Mouse (Mus musculus): ENCODE measurements around the gene Serpina1b. TPM values are rescaled to one million over a fixed set of nuclear protein-coding genes. Genes with fewer than 3 reads are reported as not detected.
"Not testable (repeated sequence)": the region's sequence is repeated elsewhere in the genome, so short reads cannot be mapped to it uniquely, and the experiment has no call there.

The Serpina1b gene
- total and polyA plus RNA-seq, 3 experiments: 0.16 TPM; not detected in 2

GRCm38 (mm10) chr12:103763083-103763482 is 67.1 kb downstream of the Serpina1b start:
- not testable (repeated sequence) for H3K36me3 ChIP-seq (replicated peaks); H3K27me3 ChIP-seq (ENCODE audit: insufficient read depth, low read length)

GRCm38 (mm10) chr12:103760316-103760715 is 69.9 kb downstream of the Serpina1b start:
- H3K4me1 ChIP-seq (ENCODE audit: insufficient read depth, low read depth, low read length); ATAC-seq (ENCODE audit: extremely low read depth, insufficient number of reproducible peaks, low FRiP score, poor library complexity, severe bottlenecking); H3K27me3 ChIP-seq (ENCODE audit: insufficient read depth, low read length); H3K36me3 ChIP-seq (replicated peaks); DNase-seq (ENCODE audit: low spot score); H3K4me3 ChIP-seq (ENCODE audit: low read depth, low read length): not testable (repeated sequence)
- H3K9me3 ChIP-seq (replicated peaks): peaks cover 22% of the 10 kb centered on the region

More at GRCm38 (mm10) chr12:103763083-103763482, 67.1 kb downstream of the Serpina1b start:
- H3K4me3 ChIP-seq (ENCODE audit: low read depth, low read length); ATAC-seq (ENCODE audit: extremely low read depth, insufficient number of reproducible peaks, low FRiP score, poor library complexity, severe bottlenecking); DNase-seq (ENCODE audit: low spot score); H3K4me1 ChIP-seq (ENCODE audit: insufficient read depth, low read depth, low read length): not testable (repeated sequence)
- peaks cover 24% of the 10 kb centered on the region for H3K9me3 ChIP-seq (replicated peaks)

DNA sequence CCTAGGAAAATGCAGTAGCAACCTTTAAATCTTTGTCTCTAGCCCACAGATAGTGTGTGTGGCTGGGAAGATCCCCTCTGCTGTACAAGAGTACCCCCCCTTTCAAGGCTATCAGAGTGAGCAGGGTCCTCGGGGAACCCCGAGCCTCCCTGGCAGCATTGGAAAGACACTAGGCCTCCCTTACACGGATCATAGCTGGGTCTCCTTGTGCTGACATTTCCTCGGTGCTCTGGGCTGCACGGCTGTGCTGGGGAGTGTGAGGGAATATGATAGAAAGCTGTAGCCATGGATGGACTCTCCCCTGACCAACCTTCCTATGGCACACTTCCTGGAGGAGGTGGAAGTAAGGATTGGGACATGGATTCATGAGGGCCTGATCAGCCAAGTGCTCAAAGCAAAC is 84.2 kb downstream of the Serpina1b start:
- not testable (repeated sequence) for H3K9me3 ChIP-seq (replicated peaks); DNase-seq (ENCODE audit: low spot score); H3K4me1 ChIP-seq (ENCODE audit: insufficient read depth, low read depth, low read length); ATAC-seq (ENCODE audit: extremely low read depth, insufficient number of reproducible peaks, low FRiP score, poor library complexity, severe bottlenecking); H3K36me3 ChIP-seq (replicated peaks); H3K4me3 ChIP-seq (ENCODE audit: low read depth, low read length); H3K27me3 ChIP-seq (ENCODE audit: insufficient read depth, low read length)

- not testable (repeated sequence) for DNase-seq (ENCODE audit: low spot score); H3K27me3 ChIP-seq (ENCODE audit: insufficient read depth, low read length); H3K4me1 ChIP-seq (ENCODE audit: insufficient read depth, low read depth, low read length); H3K4me3 ChIP-seq (ENCODE audit: low read depth, low read length); ATAC-seq (ENCODE audit: extremely low read depth, insufficient number of reproducible peaks, low FRiP score, poor library complexity, severe bottlenecking); H3K36me3 ChIP-seq (replicated peaks)
- peaks cover 12% of the 10 kb centered on the region for H3K9me3 ChIP-seq (replicated peaks)
Measured at GRCm38 (mm10) chr12:103737791-103738580, 92.2 kb downstream of the Serpina1b start.

DNA sequence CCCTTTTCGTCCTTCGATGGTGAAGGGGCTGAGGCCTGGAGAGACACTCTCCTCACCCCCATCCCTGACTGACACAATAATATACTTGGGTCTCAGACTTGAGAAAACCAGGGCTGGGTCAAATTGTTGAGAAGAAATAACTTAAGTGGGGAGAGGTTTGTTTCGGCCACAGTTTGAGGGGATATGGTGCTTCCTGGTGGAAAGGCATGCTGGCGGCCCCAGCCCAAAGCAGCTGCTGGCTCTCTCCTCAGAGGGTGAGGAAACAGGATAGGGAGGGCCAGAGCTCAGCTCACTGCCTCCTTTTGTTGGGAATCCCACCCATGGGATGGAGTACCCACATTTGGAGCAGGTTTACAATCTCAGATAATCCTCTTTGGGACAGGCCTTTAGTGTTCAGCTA is 94.6 kb downstream of the Serpina1b start:
- not testable (repeated sequence) for DNase-seq (ENCODE audit: low spot score); H3K4me3 ChIP-seq (ENCODE audit: low read depth, low read length); H3K36me3 ChIP-seq (replicated peaks); H3K27me3 ChIP-seq (ENCODE audit: insufficient read depth, low read length); H3K4me1 ChIP-seq (ENCODE audit: insufficient read depth, low read depth, low read length); ATAC-seq (ENCODE audit: extremely low read depth, insufficient number of reproducible peaks, low FRiP score, poor library complexity, severe bottlenecking)
- peaks cover 12% of the 10 kb centered on the region for H3K9me3 ChIP-seq (replicated peaks)

DNA sequence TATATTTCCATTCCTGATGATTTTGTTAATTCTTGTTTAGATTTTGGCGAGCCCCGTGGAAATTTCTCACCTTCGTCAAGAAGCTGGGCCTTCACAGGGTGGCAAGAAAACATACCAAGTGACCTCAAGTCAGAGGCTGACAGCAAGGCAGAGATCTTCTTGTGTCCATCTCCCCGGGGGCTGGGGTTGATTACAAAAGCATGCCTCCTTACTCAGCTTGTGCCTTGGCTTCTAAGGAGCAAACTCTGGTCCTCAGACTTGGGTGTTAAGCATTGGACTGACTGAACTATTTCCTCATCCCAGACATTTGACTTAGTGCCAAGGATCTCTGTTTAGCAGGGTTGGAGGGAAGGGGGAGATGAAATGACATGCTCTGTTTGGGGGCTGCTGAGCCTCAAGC is 95.1 kb downstream of the Serpina1b start:
- not testable (repeated sequence) for ATAC-seq (ENCODE audit: extremely low read depth, insufficient number of reproducible peaks, low FRiP score, poor library complexity, severe bottlenecking); DNase-seq (ENCODE audit: low spot score); H3K4me1 ChIP-seq (ENCODE audit: insufficient read depth, low read depth, low read length); H3K27me3 ChIP-seq (ENCODE audit: insufficient read depth, low read length); H3K4me3 ChIP-seq (ENCODE audit: low read depth, low read length); H3K36me3 ChIP-seq (replicated peaks)
- H3K9me3 ChIP-seq (replicated peaks): peaks cover 16% of the 10 kb centered on the region

- ATAC-seq (ENCODE audit: extremely low read depth, insufficient number of reproducible peaks, low FRiP score, poor library complexity, severe bottlenecking): no peak
- no peak for TF ChIP-seq CTCF (IDR thresholded peaks at IDR 0.05; ENCODE audit: low read depth, low read length)
- no peaks in the 10 kb centered on the region for H3K27me3 ChIP-seq (ENCODE audit: insufficient read depth, low read length)
Measured at GRCm38 (mm10) chr12:103711537-103711936, 118.6 kb downstream of the Serpina1b start.

DNA sequence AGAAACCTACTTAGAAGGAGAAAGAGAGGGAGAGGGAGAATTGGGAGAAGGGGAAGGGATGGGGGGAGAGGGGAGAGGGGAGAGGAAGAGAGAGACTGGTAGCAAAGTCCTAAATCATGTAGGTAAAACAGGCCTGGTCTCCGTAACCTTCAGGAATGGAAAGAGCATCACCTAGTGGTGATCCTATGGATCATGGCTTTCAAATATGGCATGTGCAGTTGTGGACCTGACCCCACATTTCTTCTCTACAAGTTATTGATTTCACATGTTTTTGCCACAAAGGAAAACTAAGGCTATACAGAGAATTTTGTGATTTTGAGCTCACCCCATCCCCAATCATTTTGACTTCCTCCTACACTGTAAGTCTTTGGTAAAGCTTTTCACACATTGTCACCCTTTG is 119.8 kb downstream of the Serpina1b start:
- Histone ChIP-seq H3K27me3 (ENCODE audit: insufficient read depth, low read length) (no peaks in the 10 kb centered on the region), H3K9me3 (replicated peaks) (peaks cover 56% of the 10 kb centered on the region), H3K36me3 (replicated peaks) (no peaks in the 10 kb centered on the region), H3K4me1 (ENCODE audit: insufficient read depth, low read depth, low read length) (no peaks in the 10 kb centered on the region), H3K4me3 (ENCODE audit: low read depth, low read length) (no peak overlapping the region)
- DNase-seq (ENCODE audit: low spot score) (no peak), ATAC-seq (ENCODE audit: extremely low read depth, insufficient number of reproducible peaks, low FRiP score, poor library complexity, severe bottlenecking) (no peak)
- no peak for TF ChIP-seq TAL1 (conservative IDR thresholded peaks at IDR 0.05; ENCODE audit: low read depth, low read length)

More at GRCm38 (mm10) chr12:103711537-103711936, 118.6 kb downstream of the Serpina1b start:
- H3K9me3 ChIP-seq (replicated peaks): peaks cover 58% of the 10 kb centered on the region
- H3K4me1 ChIP-seq (ENCODE audit: insufficient read depth, low read depth, low read length): no peaks in the 10 kb centered on the region
- H3K36me3 ChIP-seq (replicated peaks): no peaks in the 10 kb centered on the region
- no peak for DNase-seq (ENCODE audit: low spot score)
- no peak overlapping the region for H3K4me3 ChIP-seq (ENCODE audit: low read depth, low read length)
